Mouse (Mus musculus): ENCODE measurements around the gene Cyp21a1. TPM values are rescaled to one million over a fixed set of nuclear protein-coding genes. Genes with fewer than 3 reads are reported as not detected.
A peak's percentile ranks its signal among the peaks of the same experiment; 100 is the strongest.
"Not testable (repeated sequence)": the region's sequence is repeated elsewhere in the genome, so short reads cannot be mapped to it uniquely, and the experiment has no call there.

Gene Cyp21a1
- polyA plus RNA-seq (2012; rRNA removed): 0.18 and 0.67 TPM in 2 replicates

GRCm38 (mm10) chr17:34804301-34804700 is at the start of gene Cyp21a1:
Cyp21a1 (minus strand) TSS chr17:34804561.
- 89% methylated on average over 4 of the region's 6 CpGs for WGBS
- not testable (repeated sequence) for H3K36me3 ChIP-seq (ENCODE audit: control insufficient read depth, insufficient read depth, low read length); H3K27me3 ChIP-seq (ENCODE audit: control insufficient read depth, insufficient read depth, low read length); H3K27ac ChIP-seq (ENCODE audit: insufficient read depth, low read depth, low read length); H3K4me3 ChIP-seq (ENCODE audit: low read depth, low read length); H3K4me1 ChIP-seq (ENCODE audit: control insufficient read depth, insufficient read depth, insufficient read length, low read length)

GRCm38 (mm10) chr17:34853511-34853910 is 49.1 kb upstream of the Cyp21a1 start:
- 81% methylated on average over 8 of the region's 8 CpGs for WGBS
- Histone ChIP-seq H3K27ac (ENCODE audit: insufficient read depth, low read depth, low read length) (no peak overlapping the region), H3K4me3 (ENCODE audit: low read depth, low read length) (no peak overlapping the region), H3K4me1 (ENCODE audit: control insufficient read depth, insufficient read depth, insufficient read length, low read length) (peaks cover 7% of the 10 kb centered on the region; the same call in 1 of the 2 replicates), H3K27me3 (ENCODE audit: control insufficient read depth, insufficient read depth, low read length) (no peaks in the 10 kb centered on the region), H3K36me3 (ENCODE audit: control insufficient read depth, insufficient read depth, low read length) (peaks cover 40% of the 10 kb centered on the region)
- TF ChIP-seq CTCF (IDR thresholded peaks at IDR 0.05; ENCODE audit: extremely low read depth, insufficient read length, insufficient replicate concordance, low read depth, low read length) (no peak), POLR2A (IDR thresholded peaks at IDR 0.05; ENCODE audit: low read depth, low read length) (no peak)

- peaks cover 43% of the 10 kb centered on the region for H3K36me3 ChIP-seq (ENCODE audit: control insufficient read depth, insufficient read depth, low read length)
- 2% methylated on average over 25 of the region's 25 CpGs for WGBS
These were observed 46.3 kb upstream of the Cyp21a1 start for GRCm38 (mm10) chr17:34850517-34851125.

GRCm38 (mm10) chr17:34849722-34850516 is 45.6 kb upstream of the Cyp21a1 start, which contains the start of the genes Skiv2l and Nelfe:
Skiv2l (minus strand) TSS chr17:34850210.
Nelfe (plus strand) TSS chr17:34850391.
- TF ChIP-seq CTCF (IDR thresholded peaks at IDR 0.05; ENCODE audit: extremely low read depth, insufficient read length, insufficient replicate concordance, low read depth, low read length): no peak
- peak; percentile 61 for TF ChIP-seq POLR2A (IDR thresholded peaks at IDR 0.05; ENCODE audit: low read depth, low read length)
- H3K4me1 ChIP-seq (ENCODE audit: control insufficient read depth, insufficient read depth, insufficient read length, low read length): peaks cover 7% of the 10 kb centered on the region; the same call in 1 of the 2 replicates
- H3K36me3 ChIP-seq (ENCODE audit: control insufficient read depth, insufficient read depth, low read length): peaks cover 42% of the 10 kb centered on the region
- H3K27ac ChIP-seq (ENCODE audit: insufficient read depth, low read depth, low read length): peak within 1 kb of the TSS; percentile 60
- peak within 1 kb of the TSS; percentile 74 for H3K4me3 ChIP-seq (ENCODE audit: low read depth, low read length)
- WGBS: under 1% methylated on average over 65 of the region's 65 CpGs
- H3K27me3 ChIP-seq (ENCODE audit: control insufficient read depth, insufficient read depth, low read length): no peaks in the 10 kb centered on the region

More at GRCm38 (mm10) chr17:34850517-34851125, 46.3 kb upstream of the Cyp21a1 start:
- Histone ChIP-seq H3K27me3 (ENCODE audit: control insufficient read depth, insufficient read depth, low read length) (no peaks in the 10 kb centered on the region), H3K4me3 (ENCODE audit: low read depth, low read length) (peak overlapping the region; percentile 74), H3K27ac (ENCODE audit: insufficient read depth, low read depth, low read length) (peak overlapping the region; percentile 60), H3K4me1 (ENCODE audit: control insufficient read depth, insufficient read depth, insufficient read length, low read length) (peaks cover 7% of the 10 kb centered on the region; the same call in 1 of the 2 replicates)
- TF ChIP-seq POLR2A (IDR thresholded peaks at IDR 0.05; ENCODE audit: low read depth, low read length) (no peak), CTCF (IDR thresholded peaks at IDR 0.05; ENCODE audit: extremely low read depth, insufficient read length, insufficient replicate concordance, low read depth, low read length) (no peak)

GRCm38 (mm10) chr17:34847615-34848014 is 43.3 kb upstream of the Cyp21a1 start:
- no peak overlapping the region for H3K27ac ChIP-seq (ENCODE audit: insufficient read depth, low read depth, low read length)
- H3K27me3 ChIP-seq (ENCODE audit: control insufficient read depth, insufficient read depth, low read length): no peaks in the 10 kb centered on the region
- TF ChIP-seq POLR2A (IDR thresholded peaks at IDR 0.05; ENCODE audit: low read depth, low read length): no peak
- no peak for TF ChIP-seq CTCF (IDR thresholded peaks at IDR 0.05; ENCODE audit: extremely low read depth, insufficient read length, insufficient replicate concordance, low read depth, low read length)
- 92% methylated on average over 7 of the region's 7 CpGs for WGBS
- H3K4me1 ChIP-seq (ENCODE audit: control insufficient read depth, insufficient read depth, insufficient read length, low read length): peaks cover 7% of the 10 kb centered on the region; the same call in 1 of the 2 replicates
- H3K4me3 ChIP-seq (ENCODE audit: low read depth, low read length): no peak overlapping the region
- H3K36me3 ChIP-seq (ENCODE audit: control insufficient read depth, insufficient read depth, low read length): peaks cover 50% of the 10 kb centered on the region

GRCm38 (mm10) chr17:34847192-34847591 is 42.8 kb upstream of the Cyp21a1 start:
- H3K36me3 ChIP-seq (ENCODE audit: control insufficient read depth, insufficient read depth, low read length): peaks cover 50% of the 10 kb centered on the region
- no peak overlapping the region for H3K4me3 ChIP-seq (ENCODE audit: low read depth, low read length)
- no peak for TF ChIP-seq CTCF (IDR thresholded peaks at IDR 0.05; ENCODE audit: extremely low read depth, insufficient read length, insufficient replicate concordance, low read depth, low read length)
- no peak for TF ChIP-seq POLR2A (IDR thresholded peaks at IDR 0.05; ENCODE audit: low read depth, low read length)
- H3K27ac ChIP-seq (ENCODE audit: insufficient read depth, low read depth, low read length): no peak overlapping the region
- H3K4me1 ChIP-seq (ENCODE audit: control insufficient read depth, insufficient read depth, insufficient read length, low read length): peaks cover 7% of the 10 kb centered on the region; the same call in 1 of the 2 replicates
- H3K27me3 ChIP-seq (ENCODE audit: control insufficient read depth, insufficient read depth, low read length): no peaks in the 10 kb centered on the region
- 88% methylated on average over 6 of the region's 6 CpGs for WGBS

GRCm38 (mm10) chr17:34844884-34845283 is 40.5 kb upstream of the Cyp21a1 start:
- Histone ChIP-seq H3K27ac (ENCODE audit: insufficient read depth, low read depth, low read length) (no peak overlapping the region), H3K36me3 (ENCODE audit: control insufficient read depth, insufficient read depth, low read length) (peaks cover 67% of the 10 kb centered on the region), H3K27me3 (ENCODE audit: control insufficient read depth, insufficient read depth, low read length) (no peaks in the 10 kb centered on the region), H3K4me1 (ENCODE audit: control insufficient read depth, insufficient read depth, insufficient read length, low read length) (peaks cover 3% of the 10 kb centered on the region), H3K4me3 (ENCODE audit: low read depth, low read length) (no peak overlapping the region)
- 94% methylated on average over 13 of the region's 13 CpGs for WGBS
- no peak for TF ChIP-seq POLR2A (IDR thresholded peaks at IDR 0.05; ENCODE audit: low read depth, low read length)
- no peak for TF ChIP-seq CTCF (IDR thresholded peaks at IDR 0.05; ENCODE audit: extremely low read depth, insufficient read length, insufficient replicate concordance, low read depth, low read length)
